Mouse (Mus musculus): ENCODE data around the gene Lrrc26.

Gene Lrrc26

DNA sequence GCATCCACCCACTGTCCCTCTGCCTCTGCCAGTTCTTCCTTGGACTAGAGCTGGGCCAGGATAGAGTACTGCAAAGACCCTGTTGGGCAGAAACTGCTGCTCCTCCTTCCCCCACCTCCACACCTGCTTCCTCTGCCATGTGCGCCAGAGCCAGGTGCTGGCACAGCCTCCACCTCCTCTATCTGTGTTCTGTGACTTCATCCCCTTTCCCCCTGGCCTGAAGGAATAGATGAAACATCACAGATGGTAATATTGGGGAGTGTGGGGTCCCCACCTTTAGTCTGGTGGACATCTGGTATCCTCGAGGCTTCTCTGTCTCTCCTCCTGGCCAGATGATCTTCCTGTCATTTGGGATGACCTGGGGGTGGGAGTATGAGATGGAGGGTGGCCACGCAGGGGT is 13.7 kb downstream of the Lrrc26 start:
- no peak for DNase-seq

DNA sequence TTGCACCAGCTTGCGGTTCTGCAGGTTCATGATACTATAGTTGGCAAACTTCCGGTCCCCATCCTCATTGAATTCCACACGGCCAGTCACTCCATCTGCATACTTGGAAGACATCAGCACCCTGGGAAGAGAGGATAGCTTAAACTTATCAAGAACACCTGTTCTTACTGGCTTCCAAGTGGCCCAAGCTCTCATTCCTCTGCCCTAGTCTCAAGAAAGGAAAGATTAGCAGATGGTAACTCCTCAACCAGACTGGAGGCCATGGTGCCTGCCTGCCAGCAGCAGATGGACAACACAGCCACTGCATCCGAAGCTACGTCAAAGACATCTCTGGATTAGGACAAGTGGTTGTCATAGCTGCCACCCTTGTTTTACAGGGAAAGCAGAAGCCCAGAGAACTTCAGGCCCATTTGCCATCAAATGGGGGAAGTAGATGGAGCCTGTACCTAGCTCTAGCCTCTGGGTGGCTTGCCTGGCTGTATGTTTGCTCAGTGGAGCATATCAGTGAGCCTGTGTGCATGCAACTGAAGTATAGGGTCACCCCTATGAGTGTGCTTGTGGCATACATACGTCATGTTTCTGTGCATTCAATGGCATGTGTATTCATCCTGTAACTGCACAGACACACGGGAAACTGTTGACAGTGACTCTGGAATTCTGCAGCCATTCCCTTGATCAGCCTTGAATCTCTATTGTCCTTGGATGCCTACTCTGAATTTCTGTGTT is 14.4 kb downstream of the Lrrc26 start:
- DNase-seq: no peak

DNA sequence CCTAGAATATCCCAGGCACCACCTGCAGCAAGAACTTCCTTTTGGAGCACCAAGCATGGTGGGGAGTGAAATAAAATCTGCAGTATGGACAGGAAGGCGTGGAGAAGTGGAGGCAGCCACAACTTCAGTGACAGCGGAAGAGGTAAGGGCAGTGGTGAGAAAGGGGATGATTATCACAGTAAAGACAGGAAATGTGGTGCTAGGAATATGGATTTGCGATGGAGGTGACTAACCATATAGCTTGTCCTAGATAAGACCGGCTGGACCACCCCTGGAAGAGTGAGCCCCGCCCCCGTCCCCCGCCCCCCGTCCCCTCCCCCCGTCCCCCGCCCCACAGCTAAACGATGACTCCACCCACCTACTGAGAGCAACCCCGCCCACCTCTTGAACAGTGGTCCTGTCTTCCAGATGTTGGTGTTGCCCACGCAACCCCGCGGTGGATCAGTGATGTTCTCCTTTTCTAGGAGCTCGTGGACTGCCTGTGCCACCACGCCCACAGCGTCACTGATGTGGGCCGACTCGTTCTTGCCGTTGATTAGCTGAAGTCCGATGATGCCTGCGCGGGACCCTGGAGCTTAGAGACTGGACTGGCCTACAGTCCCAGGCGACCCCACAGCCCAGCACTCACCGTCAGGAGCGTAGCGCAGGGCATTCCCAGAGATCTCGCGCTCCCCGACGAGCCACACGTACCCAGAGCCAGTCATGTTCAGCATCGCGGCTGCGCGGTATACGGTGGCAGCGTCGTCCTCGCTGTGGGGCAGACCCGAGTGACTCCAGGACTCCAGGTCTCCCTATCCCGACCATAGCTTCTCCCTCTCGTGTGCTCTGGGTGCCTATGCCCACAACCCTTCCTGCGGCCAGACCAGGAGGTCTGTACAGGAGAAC is 15.2 kb downstream of the Lrrc26 start:
- no peak for DNase-seq

DNA sequence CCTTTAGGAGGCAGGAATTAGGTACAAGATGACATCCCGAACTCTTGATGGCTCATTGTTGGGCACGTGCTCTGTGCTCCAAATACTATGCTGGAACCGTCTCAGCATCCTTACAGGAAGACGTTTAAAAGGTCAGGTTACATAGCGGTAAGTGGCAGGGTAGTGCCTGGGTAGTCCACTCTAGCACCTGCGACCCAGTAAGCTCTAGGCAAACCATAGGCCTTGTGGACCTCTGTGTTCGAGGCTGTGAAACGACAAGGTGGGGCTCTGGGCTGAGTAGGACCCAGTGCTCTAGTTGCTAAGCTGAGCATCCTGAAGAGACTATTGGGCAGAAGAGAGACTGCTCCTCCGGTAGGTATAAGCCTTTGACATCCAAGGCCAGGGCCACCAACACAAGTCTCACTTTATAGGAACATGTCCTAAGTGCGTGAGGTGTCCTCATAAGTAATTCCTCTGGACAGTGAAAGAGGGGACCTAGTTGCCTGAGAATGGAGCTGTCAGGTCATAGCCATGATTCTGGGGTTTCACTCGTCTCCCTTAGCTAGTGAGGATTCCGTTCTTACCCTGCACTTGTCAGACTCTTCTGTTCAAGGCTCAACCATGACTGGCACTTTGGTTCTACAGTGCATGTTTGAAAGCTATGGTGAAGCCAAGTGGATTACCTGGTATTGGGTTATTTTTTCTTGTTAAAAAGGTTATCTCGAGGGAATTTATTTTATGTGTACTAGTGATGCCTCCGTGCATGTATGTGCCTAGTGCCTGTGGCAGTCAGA is 16.1 kb downstream of the Lrrc26 start:
- no peak for DNase-seq

DNA sequence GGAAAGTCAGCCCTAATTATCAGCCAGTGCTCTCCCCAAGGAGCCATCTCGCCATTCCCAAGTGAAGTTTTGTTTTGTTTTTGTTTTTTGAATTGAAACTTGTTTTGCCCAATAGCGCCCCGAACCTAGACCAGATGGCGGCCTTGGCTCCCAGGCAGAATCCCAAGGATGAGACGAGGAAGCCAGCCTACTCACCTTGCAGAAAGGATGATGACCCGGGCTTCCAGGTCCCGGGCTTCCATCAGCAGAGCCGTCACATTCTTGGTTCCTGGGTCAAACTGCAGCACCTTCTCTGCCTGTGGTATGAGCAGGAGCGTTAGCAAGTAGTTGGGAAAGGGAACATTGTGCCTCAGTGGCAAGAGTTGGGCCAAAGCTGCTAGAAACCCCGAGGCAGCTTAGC is 20.5 kb downstream of the Lrrc26 start:
- no peak for DNase-seq

DNA sequence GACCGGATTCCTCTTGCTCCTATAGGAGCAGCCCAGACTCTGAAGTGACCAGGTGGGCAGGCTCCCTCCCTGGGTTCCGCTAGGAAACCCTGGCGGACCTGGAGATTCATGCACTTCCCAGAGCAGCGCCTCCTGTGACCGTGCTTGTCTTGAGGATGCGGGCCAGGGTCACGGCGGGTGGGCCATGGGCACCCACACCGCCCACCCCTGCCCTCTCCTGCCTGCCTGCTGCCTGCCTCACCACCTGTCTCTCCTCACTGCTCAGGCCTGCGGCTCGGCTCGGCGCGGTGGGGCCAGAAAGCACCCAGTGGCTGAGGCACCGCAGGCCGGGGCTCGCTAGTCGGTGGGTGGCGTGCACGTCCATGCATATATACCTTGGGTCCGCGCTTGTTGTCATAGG is 21.3 kb downstream of the Lrrc26 start:
- no peak for DNase-seq

DNA sequence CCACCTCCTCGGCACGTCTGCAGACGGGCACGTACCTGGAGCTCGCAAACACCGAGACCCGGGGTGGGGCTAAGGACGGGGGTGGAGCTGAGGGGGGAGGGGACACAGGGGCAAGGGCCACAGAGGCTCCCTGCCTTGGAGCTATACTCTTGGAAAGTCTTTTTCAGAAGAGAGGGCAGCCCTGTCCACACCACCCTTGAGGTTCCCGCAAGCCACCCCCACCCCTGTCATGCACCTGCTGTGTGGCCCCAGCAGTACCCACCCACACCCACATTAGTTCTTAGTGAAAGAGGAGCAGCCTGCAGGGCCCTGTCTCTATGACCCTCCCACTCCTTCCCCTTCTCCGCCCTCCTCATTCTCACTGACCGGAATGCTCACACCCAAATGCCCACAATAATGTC is 21.8 kb downstream of the Lrrc26 start:
- no peak for DNase-seq

DNA sequence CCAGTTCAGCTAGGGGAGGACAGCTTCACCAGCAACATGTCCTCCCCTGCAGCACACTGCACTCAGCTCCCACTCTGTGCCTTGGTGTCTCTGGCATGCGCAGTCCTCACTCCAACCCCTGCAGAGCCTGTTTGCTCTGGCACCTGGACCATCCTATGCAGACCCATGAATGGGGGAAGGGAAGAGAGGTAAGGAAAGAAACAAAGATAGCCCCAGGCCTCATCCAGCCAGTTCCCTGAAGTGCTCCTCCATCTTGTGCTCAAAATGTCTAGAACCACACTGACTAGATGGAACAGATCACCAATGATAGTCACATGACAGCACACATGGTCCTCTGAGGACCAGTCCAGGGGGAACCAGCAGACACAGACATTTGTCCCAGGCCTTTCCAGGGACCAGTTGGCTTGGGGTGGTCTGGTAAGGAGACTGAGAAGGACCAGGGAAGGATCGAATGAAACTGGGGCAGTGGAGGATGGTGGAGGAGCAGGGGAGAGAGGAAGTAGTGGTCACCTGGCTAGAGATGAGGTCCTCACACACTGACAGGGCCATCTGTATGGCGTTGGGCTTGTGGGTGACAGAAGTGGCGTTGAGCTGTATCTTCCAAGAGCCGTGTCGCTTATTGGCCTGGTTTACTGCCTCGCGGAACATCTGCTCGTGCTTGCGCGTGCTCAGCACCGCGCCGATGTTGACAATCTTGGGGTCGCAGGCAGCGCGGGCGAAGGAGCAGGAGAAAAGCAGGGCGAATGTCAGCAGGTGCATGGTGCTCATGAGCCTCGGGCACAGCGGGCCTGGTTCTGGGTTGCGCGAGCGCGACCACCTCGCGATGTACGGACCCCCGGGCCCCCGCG is 28.6 kb downstream of the Lrrc26 start:
- no peak for DNase-seq

DNA sequence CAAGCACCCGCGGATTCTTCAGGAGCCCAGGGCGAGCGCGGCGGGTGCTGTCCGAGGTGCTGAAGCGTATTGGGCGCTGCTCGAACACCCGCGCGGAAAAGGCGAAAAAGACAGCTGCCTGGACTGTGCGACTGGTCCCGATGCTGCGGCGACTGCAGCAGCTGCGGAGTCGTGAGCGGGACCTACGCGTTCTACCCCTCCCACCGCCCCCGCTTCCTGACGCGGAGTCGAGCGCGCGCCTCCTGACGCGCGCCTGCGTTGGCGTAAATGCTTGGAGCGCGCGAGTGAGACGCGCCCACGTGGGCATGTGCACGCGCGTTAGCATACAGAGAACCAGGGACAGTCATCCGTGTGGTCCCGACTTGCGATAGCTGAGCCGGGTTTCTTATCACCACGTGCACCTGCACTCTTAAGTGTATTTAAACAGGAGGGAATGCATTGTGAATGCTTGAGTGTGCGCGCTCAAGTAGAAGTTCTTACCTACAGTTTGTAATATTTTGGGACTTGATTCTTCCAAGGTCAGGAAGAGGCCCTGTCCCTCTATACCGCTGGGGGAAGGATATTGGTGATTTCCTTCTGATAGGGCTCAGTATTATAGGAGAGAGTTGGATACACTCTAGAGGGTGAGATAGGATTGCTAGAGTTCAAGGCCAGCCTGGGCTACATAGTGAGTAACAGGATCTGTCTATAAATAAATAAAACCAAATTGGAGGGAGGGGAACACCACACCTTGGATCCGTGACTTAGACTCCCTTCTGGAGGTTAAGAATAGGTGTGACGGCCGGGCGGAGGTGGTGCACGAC is 29.5 kb downstream of the Lrrc26 start, which contains the start of gene Grin1:
TSS of gene Grin1 (minus strand) at position 217 of the 803 bp plus-strand sequence.
- peak; percentile 66 for DNase-seq

DNA sequence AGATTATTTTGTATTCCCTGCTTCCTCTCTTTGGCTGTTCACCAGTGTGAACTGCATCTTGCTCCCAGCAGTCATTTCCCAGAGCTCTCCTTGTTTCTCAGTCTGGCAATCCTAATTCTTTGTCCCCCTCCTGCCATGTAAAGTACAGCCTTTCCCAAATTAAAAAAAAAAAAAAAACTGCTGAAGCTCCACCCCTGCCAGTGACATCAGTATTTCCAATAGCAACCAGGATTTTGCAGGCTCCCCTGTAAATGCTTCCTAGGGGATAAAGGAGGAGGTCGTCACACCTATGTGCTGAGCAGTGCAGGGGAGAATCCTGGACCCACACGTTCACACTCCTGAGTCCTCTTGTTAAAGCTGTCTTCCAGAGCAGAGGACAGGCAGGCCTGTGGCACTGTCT is 30.4 kb downstream of the Lrrc26 start:
- no peak for DNase-seq

DNA sequence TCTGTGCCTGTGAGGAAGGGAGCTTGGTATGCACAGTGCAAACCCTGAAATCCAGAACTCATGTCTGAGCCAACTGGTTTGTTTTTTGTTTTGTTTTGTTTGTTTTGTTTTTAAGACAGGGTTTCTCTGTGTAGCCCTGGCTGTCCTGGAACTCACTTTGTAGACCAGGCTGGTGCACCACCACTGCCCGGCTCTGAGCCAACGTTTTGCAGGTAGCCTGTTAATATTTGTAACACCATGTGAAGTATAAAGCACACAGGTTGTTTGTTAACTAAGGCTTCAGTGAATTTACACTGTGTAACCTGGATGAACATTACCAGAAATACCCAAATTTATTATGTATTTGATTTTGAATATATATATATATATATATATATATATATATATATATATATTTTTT is 36.3 kb downstream of the Lrrc26 start:
- DNase-seq: no peak

DNA sequence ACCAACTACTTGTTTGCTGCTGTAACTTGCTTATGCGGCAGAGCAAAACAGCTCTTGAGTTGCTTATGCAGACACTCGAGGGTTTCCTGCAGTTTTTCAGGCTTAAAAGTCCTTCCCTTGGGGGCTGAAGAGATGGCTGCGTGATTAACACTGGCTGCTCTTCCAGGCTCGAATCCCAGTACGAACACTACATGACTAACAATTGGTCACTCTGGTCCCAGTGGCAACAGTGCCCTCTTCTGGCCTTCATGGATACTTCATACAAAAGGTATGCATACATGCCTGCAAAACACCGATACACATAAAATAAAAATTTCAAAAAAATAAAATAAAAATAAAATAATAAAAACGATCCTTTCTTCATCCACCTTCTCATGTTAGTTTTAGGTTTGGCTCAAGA is 38.7 kb downstream of the Lrrc26 start:
- DNase-seq: no peak

DNA sequence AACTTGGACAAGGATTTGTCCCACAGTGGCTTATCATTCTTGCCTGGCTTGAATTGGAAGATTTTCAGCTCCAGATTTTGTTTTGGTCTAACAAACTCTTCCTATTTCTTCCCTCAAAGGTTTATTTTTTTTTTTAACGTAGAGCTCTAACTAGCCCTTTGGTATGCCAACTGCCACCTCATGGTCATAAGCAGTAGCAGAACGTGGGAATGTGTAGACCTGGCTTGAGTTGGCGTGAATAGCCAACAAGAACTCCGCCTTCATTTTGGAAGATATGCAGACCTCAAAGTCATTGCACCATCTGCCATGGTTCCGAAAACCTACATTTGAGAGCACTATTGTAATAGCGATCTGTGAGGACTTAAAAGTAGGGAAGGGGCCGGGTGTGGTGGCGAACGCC is 41.8 kb downstream of the Lrrc26 start:
- DNase-seq: no peak

DNA sequence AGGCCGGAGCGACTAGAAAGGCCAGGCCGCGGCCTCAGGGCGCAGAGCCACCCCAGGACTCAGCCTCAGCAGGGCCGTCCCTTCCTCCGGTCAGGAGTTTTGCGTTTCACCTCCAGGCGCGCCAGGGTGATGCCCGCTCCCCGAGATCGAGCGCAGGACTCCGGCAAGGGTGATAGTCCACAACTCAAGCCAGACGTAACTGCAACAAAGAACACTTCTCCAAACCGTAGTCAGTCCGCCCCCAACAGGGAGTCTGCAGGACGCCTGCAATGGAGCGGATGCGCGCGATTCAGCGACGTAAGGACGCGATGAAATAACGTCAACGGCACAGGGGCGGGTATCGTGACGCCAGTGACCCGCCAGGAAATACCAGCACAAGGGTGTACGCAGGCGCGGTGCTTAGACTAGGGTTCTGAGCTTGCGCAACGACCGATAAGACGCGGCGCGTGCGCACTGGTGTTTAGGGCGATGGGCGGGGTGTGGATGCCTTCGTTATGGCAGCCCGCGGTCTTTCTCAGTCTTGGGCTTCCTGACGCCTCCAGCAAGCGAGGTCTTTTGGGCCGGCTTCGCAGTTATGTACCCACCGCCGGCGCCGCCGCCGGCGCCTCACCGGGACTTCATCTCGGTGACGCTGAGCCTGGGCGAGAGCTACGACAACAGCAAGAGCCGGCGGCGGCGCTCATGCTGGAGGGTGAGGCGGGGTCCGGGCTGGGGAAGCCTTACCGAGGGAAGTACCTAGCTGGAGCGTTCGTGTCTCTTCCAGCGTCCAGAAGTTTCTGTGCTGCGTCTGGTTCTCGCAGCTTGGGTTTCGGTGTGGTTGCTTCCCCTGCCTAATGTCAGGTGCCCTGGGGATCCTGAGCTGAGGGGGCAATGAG is 42.8 kb downstream of the Lrrc26 start, which contains the start of gene Man1b1:
TSS of gene Man1b1 (plus strand) at position 53 of the 875 bp plus-strand sequence.
- peak; percentile 99 for DNase-seq

DNA sequence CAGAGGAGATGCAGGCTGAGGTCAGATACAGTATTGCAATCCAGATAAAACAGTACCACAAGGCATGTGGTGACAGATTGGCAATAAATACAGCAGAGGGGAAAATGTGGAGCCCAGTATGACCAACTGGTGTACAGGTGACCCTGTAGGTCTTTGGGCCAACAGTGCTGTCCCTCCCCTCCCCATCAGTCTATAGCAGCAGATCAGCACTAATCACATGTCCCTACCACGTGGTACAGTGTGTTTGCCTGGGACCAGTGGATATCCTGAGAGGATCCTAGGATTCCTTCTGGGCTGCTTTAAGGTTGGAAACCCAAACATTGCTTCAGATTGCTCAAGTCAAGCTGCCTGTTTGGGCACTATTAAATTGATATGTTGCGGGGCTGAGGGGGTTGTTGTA is 43.9 kb downstream of the Lrrc26 start:
- DNase-seq: no peak

DNA sequence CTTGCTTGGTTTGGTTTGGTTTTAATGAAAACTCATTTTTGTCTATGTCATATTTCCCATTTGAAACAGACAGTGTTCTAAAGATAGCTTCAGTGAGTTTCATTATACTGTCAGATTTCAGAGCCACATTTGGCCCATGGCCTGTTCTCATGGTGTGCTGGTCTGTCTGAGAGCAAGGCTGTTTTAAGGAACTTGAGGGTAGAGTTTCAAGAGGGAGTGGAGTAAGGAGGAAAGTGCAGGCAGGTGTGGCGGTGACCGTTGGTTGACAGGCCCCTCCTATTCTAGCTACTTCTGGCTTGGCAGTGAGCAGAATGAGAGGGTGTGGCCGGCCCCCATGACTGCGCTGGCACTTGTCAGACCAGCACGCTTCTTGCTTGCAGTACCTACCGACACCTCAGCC is 48.6 kb downstream of the Lrrc26 start:
- no peak for DNase-seq

Data from thymus, postnatal 36 days (tissue).